Mouse (Mus musculus): ENCODE measurements around the gene Trim56.

- no peak for TF ChIP-seq CTCF (IDR thresholded peaks at IDR 0.05; ENCODE audit: low read depth, low read length)
- TF ChIP-seq GATA1 (IDR thresholded peaks at IDR 0.05; ENCODE audit: borderline replicate concordance, low read length) = no peak
- TF ChIP-seq POLR2AphosphoS5 (IDR thresholded peaks at IDR 0.05; ENCODE audit: insufficient replicate concordance, low read depth, low read length) = no peak
- no peak for TF ChIP-seq TAL1 (conservative IDR thresholded peaks at IDR 0.05; ENCODE audit: low read depth, low read length)
- no peak for TF ChIP-seq GATA2 (IDR thresholded peaks at IDR 0.05; ENCODE audit: borderline replicate concordance, low read depth, low read length)
These were observed 50.6 kb downstream of the Trim56 start for GRCm38 (mm10) chr5:137065454-137065853.

All from G1E (cell line).